Mouse (Mus musculus) limb, embryonic 12.5 days (tissue): ENCODE data around the gene Bcl9l. TPM values are rescaled to one million over a fixed set of nuclear protein-coding genes. Genes with fewer than 3 reads are reported as not detected.

Experiments used
- ATAC-seq: fragments of 200-750 bp; cut with Nextera tagmentation; 2 replicates; pipeline ENCODE4 v1.8.0; 2017; ENCODE audit warnings: low read depth, moderate TSS enrichment; ENCODE audit not compliant: insufficient number of reproducible peaks, insufficient read depth, low FRiP score, low TSS enrichment
- H3K27ac ChIP-seq: fragments of 300-500 bp; sonication (generic); 2 replicates; pipeline ENCODE4 v1.5.1; 2016; ENCODE audit warnings: mild to moderate bottlenecking, moderate library complexity
- H3K27me3 ChIP-seq: fragments of 300-500 bp; sonication (generic); 2 replicates; pipeline ENCODE4 v1.6.1; 2016; ENCODE audit warnings: mild to moderate bottlenecking, moderate library complexity
- H3K36me3 ChIP-seq: fragments of 300-500 bp; sonication (generic); 2 replicates; pipeline ENCODE4 v1.6.1; 2016; ENCODE audit warnings: mild to moderate bottlenecking, moderate library complexity
- H3K4me1 ChIP-seq: fragments of 300-500 bp; sonication (generic); replicated peaks from 2 replicates; pipeline ENCODE4 v1.6.1; 2016
- H3K4me2 ChIP-seq: fragments of 300-500 bp; sonication (generic); 2 replicates; pipeline ENCODE4 v1.6.1; 2016; ENCODE audit warnings: mild to moderate bottlenecking, moderate library complexity
- H3K4me3 ChIP-seq: fragments of 300-500 bp; sonication (generic); replicated peaks from 2 replicates; pipeline ENCODE4 v1.5.1; 2016; ENCODE audit warnings: mild to moderate bottlenecking
- H3K9ac ChIP-seq: fragments of 300-500 bp; sonication (generic); replicated peaks from 2 replicates; pipeline ENCODE4 v1.6.1; 2016; ENCODE audit warnings: mild to moderate bottlenecking, moderate library complexity
- H3K9me3 ChIP-seq: fragments of 300-500 bp; sonication (generic); 2 replicates; pipeline ENCODE4 v1.6.1; 2016; ENCODE audit warnings: mild to moderate bottlenecking, moderate library complexity
- WGBS: fragments of 180-500 bp; shearing (Covaris S2); methylation state at CpG from one replicate; pipeline ENCODE4 v1.1.7; 2016; 5-methylcytosine and 5-hydroxymethylcytosine counted together
- polyA plus RNA-seq: library from polyadenylated mRNA; unstranded; fragments of >200 nt; fragmentation: Nextera tagmentation; extraction: Ambion mirVana; gene quantifications from 2 replicates; pipeline ENCODE4 v1.2.1, GENCODE M21; 2016

Bcl9l gene
- polyA plus RNA-seq, 1 experiment from 2014 or later = 14.3 TPM

- ATAC-seq = no peak
- Histone ChIP-seq H3K4me2 (no peak overlapping the region), H3K4me1 (peaks cover 99% of the 10 kb centered on the region), H3K36me3 (peaks cover 5% of the 10 kb centered on the region; the same call in 1 of the 2 replicates), H3K9me3 (no peaks in the 10 kb centered on the region), H3K4me3 (no peak overlapping the region), H3K27me3 (no peaks in the 10 kb centered on the region), H3K27ac (peak overlapping the region; percentile 73; the same call in 1 of the 2 replicates), H3K9ac (no peak overlapping the region)
- WGBS = 48% methylated on average over 10 of the region's 10 CpGs
Observed at GRCm38 (mm10) chr9:44491351-44491750, 8.7 kb downstream of the Bcl9l start.

GRCm38 (mm10) chr9:44492631-44493461 lies 10.2 kb downstream of the Bcl9l start:
- H3K36me3 ChIP-seq = peaks cover 10% of the 10 kb centered on the region; the same call in 1 of the 2 replicates
- H3K4me3 ChIP-seq = no peak overlapping the region
- no peaks in the 10 kb centered on the region for H3K27me3 ChIP-seq
- WGBS = 67% methylated on average over 17 of the region's 17 CpGs
- no peak overlapping the region for H3K9ac ChIP-seq
- no peaks in the 10 kb centered on the region for H3K9me3 ChIP-seq
- ATAC-seq = no peak
- peak overlapping the region; percentile 4; the same call in 1 of the 2 replicates for H3K4me2 ChIP-seq
- peak overlapping the region; percentile 57 for H3K27ac ChIP-seq
- peaks cover 99% of the 10 kb centered on the region for H3K4me1 ChIP-seq

DNA sequence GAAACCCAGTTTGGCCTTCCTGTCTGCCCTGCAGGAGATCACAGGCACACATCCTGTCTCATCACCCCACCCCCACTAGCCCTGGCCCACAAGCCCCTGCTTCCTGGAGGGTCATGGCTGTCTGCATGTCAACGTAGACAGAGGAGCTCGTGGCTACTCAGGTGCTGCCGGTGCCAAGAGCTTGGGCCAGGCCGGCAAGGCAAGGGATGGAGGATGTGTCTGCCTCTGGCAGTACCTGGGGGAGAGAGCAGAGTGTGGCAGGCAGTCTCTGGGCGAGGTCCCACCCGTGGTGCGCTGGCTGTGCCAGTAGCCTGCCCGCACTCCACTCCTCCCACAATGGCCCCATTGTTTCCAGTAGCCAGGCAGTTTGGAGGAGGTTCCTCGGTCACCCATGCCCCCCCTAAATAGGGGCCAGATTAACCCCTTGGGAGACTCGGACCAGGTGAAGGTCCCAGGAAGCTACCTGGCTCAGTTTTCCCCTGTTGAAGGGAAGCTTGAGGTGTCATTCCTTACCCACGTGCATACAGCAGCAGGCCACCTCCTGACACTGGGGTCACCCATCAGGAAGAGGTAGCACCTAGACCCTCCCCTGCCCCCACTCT lies 11.7 kb downstream of the Bcl9l start:
- Histone ChIP-seq H3K4me1 (peaks cover 96% of the 10 kb centered on the region), H3K9me3 (no peaks in the 10 kb centered on the region), H3K27me3 (no peaks in the 10 kb centered on the region), H3K9ac (peak overlapping the region; percentile 40), H3K4me3 (no peak overlapping the region; the same call in 1 of the 2 replicates), H3K36me3 (peaks cover 10% of the 10 kb centered on the region; the same call in 1 of the 2 replicates), H3K4me2 (peak overlapping the region; percentile 44), H3K27ac (peak overlapping the region; percentile 79)
- ATAC-seq = no peak
- WGBS = 23% methylated on average over 11 of the region's 11 CpGs

DNA sequence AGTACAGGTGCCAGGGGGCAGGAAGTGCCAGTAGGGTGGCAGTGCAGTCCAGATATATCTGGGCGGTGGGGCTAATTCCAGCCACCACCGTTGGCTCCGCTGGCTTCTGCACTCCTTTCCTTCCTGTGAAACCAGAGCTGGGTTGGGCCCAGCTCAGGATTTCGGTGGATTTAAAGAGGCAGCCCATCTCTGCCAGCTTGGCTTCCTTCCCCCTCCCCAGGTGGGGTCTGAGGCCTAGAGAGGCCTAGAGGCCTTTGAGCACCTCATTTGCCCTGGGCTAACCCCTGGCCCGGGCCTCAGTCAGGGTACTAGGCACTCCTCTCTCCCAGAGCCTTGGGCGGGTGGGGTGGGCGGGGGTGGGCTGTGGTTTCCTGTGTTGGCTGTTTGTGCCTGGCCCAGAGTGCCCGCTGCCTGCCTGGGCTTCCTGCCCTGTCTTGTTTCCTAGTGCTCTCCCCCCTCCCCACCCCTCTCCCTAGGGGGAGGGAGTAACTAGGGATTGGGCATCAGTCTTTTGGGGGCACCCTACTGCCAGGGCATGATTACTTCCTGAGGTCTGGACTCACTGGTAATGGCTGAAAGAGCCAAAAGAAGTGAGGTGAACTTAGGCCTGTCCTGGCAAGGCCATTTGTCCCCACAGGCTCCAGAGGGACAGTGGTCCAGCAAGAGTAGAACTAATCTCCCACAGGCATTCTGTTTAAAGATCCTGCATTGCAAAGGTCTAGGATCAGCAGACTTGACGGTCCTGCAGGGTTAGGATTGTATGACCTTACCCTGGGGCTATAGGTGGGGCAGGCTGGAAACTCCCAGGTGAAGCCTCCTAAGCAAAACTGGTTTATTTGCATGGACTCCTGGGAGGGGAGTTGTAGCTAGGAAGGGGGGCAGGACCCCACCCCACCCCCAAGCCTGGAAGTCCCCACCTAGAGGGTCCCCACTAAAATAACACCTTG lies 12.5 kb downstream of the Bcl9l start:
- H3K4me2 ChIP-seq = peak overlapping the region; percentile 44
- no peak overlapping the region; the same call in 1 of the 2 replicates for H3K4me3 ChIP-seq
- peak overlapping the region; percentile 40; the same call in 1 of the 2 replicates for H3K9ac ChIP-seq
- H3K27ac ChIP-seq = peak overlapping the region; percentile 79
- H3K27me3 ChIP-seq = no peaks in the 10 kb centered on the region
- no peaks in the 10 kb centered on the region for H3K9me3 ChIP-seq
- ATAC-seq = no peak
- 28% methylated on average over 9 of the region's 9 CpGs for WGBS
- H3K4me1 ChIP-seq = peaks cover 96% of the 10 kb centered on the region
- H3K36me3 ChIP-seq = peaks cover 10% of the 10 kb centered on the region; the same call in 1 of the 2 replicates

DNA sequence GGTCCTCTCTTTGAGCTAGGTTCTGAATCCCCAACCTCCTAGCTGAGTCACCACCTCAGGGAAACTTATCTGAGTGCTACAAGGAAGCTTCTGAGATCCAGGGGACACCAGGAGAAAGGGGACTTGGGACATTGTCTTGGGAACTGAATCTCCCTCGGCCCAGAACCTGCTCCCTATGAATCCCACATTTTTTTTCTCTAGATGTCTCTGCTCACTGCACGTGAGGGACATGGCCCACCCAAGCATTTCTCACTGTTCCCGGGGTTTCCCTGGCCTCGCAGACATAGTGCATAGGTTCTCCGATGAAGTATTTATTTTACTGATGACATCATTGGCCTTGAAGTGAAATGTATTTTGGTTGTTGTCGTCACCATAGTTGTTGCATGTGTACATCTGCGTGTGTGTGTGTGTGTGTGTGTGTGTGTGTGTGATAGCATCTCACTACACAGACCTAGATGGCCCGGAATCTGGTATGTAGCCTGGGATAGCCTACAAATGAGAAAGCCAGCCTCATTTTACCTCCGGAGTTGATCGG lies 13.3 kb downstream of the Bcl9l start:
- Histone ChIP-seq H3K9me3 (no peaks in the 10 kb centered on the region), H3K27ac (peak overlapping the region; percentile 98; the same call in 1 of the 2 replicates), H3K9ac (no peak overlapping the region), H3K4me1 (peaks cover 96% of the 10 kb centered on the region), H3K4me2 (no peak overlapping the region), H3K27me3 (no peaks in the 10 kb centered on the region), H3K4me3 (no peak overlapping the region), H3K36me3 (peaks cover 14% of the 10 kb centered on the region)
- ATAC-seq = no peak
- WGBS = 84% methylated on average over 10 of the region's 10 CpGs

GRCm38 (mm10) chr9:44496803-44497461 lies 14.3 kb downstream of the Bcl9l start:
- Histone ChIP-seq H3K4me3 (no peak overlapping the region), H3K27ac (peak overlapping the region; percentile 98), H3K27me3 (no peaks in the 10 kb centered on the region), H3K4me1 (peaks cover 96% of the 10 kb centered on the region), H3K9me3 (no peaks in the 10 kb centered on the region), H3K4me2 (peak overlapping the region; percentile 4), H3K36me3 (peaks cover 23% of the 10 kb centered on the region), H3K9ac (peak overlapping the region; percentile 40)
- WGBS = 50% methylated on average over 12 of the region's 12 CpGs
- no peak for ATAC-seq

GRCm38 (mm10) chr9:44497624-44498377 lies 15.2 kb downstream of the Bcl9l start:
- H3K4me1 ChIP-seq = peaks cover 92% of the 10 kb centered on the region
- WGBS = 1% methylated on average over 11 of the region's 11 CpGs
- H3K4me2 ChIP-seq = peak overlapping the region; percentile 89
- H3K9ac ChIP-seq = peak overlapping the region; percentile 66
- no peaks in the 10 kb centered on the region for H3K9me3 ChIP-seq
- peaks cover 28% of the 10 kb centered on the region for H3K36me3 ChIP-seq
- ATAC-seq = no peak
- peak overlapping the region; percentile 98 for H3K27ac ChIP-seq
- H3K27me3 ChIP-seq = no peaks in the 10 kb centered on the region
- H3K4me3 ChIP-seq = peak overlapping the region; percentile 49

- Histone ChIP-seq H3K27me3 (no peaks in the 10 kb centered on the region), H3K27ac (peak overlapping the region; percentile 98), H3K36me3 (peaks cover 37% of the 10 kb centered on the region), H3K4me2 (peak overlapping the region; percentile 89), H3K9me3 (no peaks in the 10 kb centered on the region), H3K4me3 (peak overlapping the region; percentile 49), H3K4me1 (peaks cover 83% of the 10 kb centered on the region), H3K9ac (peak overlapping the region; percentile 66)
- peak; percentile 71 for ATAC-seq
- WGBS = under 1% methylated on average over 56 of the region's 59 CpGs
Observed at GRCm38 (mm10) chr9:44498421-44499355, 16.1 kb downstream of the Bcl9l start.
